Mouse (Mus musculus): ENCODE results near the gene Zbtb9.
"Not testable (repeated sequence)": the region's sequence is repeated elsewhere in the genome, so short reads cannot be mapped to it uniquely, and the experiment has no call there.

Gene Zbtb9

DNA sequence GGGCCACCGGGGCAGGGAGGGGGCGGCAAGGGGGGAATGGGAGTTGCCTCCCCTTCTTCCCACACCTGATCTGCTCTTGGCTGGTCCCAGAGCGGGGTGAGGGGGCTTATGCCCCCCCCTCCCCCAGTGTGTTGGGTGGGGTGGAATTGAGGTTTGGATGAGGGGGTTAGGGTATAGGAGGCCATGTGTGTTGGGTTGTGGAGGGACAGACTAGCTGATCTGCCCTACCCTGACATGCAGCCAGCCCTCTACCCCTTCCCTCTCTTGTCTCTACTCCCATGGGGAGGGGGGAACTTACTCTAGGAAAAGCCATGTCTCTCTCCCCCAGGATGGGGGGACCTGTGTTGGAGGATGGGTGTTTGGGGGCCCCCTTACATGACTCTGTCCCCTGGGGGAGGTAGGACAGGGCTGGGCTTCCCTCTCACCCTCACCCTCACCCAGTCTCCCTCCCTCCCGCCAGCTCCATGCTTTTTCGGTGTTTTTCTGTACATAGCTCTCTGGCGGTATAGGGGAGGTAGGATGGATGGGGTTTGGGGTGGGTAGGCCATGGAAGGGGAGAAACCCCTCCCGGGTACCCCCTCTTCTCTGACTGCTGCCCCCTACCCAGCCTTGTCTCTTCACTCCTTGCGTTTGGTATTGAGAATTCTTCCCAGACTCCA lies 1.6 kb upstream of the Zbtb9 start:
- DNase-seq (ENCODE audit: low read depth, low spot score) = no peak

DNA sequence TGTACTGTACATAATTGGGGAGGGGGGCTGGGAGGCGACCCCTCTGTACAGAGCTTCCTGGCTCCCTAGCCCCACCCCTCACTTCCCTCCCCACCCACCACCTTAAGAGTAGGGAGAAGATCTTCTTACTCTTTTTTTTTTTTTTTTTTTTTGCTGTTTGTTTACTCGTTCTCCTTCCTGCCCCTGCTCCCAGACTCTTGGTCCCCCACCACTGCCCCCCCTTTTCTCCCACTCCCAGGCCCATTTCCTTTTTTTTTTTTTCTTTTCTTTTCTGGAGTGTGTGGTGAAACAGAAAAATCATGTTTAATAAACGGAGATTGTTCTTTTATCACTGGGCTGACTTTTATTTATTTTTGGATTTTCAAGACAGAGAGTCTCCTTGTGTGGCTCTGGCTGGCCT lies 860 bp upstream of the Zbtb9 start:
- no peak for DNase-seq (ENCODE audit: low read depth, low spot score)

DNA sequence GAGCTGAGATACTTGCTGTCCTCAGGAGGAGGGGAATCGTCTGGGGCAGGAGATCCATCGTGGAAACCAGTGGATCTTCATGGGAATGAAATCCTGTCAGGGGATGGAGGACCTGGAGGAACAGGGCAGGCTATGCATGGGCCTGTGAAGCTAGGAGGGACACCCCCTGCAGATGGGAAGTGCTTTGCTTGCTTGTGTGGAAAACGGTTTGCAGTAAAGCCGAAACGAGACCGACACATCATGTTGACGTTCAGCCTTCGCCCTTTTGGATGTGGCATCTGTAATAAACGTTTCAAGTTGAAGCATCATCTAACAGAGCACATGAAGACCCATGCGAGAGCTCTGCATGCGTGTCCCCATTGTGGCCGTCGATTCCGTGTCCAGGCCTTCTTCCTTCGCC lies 1.6 kb downstream of the Zbtb9 start:
- no peak for DNase-seq (ENCODE audit: low read depth, low spot score)

DNA sequence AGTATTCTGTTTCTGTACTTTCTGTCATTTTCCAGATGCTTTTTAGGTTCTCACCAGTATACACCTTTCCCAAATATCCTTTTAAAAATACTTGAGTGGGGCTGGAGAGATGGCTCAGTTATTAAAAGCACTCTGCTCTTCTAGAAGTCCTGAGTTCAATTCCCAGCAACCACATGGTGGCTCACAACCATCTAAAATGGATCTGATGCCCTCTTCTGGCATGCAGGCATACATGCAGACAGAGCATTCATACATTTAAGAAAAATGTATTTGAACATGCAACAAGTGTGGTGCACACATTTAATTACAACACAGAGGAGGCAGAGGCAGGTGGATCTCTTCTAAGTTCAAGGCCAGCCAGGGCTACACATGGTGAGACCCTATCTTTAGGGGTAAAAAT lies 2.4 kb downstream of the Zbtb9 start:
- DNase-seq (ENCODE audit: low read depth, low spot score) = no peak

DNA sequence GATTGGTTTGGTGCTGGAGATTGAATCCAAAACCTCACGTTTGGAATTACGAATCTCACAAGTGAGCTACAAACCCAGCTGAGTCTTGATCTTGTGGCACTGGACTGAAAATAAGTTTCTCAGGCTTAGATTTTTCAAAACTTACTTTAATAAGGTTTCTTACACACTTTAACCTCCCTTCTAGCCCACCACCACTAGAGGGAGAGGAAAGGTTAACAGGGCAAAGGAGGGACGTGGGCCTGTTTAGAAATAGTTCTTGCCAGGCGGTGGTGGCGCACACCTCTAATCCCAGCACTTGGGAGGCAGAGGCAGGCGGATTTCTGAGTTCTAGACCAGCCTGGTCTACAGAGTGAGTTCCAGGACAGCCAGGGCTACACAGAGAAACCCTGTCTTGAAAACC lies 4.4 kb downstream of the Zbtb9 start:
- not testable (repeated sequence) for DNase-seq (ENCODE audit: low read depth, low spot score)

DNA sequence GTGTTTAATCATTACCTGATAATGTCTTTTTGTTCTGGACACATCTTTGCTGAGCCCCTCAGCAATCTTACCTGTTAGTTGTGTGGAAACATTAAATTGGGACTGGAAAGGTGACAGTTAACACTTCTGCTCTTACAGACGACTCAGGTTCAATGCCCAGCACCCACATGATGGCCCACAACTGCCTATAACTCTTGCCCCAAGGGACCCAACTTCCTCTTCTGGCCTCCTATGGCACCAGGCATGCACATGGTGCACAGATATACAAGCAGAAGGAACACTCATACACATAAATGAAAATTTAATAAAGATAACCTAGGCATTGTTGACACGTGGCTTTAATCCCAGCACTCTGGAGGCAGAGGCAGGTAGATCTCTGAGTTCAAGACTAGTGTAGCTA lies 6.5 kb downstream of the Zbtb9 start:
- no peak for DNase-seq (ENCODE audit: low read depth, low spot score)

DNA sequence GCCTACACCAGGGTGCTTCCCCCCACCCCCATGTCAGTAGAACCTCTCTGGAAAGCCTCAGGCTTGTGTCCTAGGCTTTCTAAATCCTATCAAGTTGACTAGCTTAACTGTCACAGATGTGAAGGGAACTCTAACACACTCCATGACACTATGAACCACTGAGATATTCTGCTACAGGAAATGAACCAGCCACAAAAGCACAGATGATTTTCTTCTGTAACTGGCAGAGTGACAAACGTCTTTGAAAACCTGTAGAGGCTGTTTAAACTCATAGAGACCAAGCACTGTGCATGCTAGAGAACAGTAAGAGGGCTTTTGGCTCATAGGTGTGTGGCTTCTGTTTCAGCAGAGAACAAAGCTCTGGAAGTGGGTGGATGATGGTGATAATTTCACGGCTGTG lies 8.1 kb downstream of the Zbtb9 start:
- DNase-seq (ENCODE audit: low read depth, low spot score) = no peak

DNA sequence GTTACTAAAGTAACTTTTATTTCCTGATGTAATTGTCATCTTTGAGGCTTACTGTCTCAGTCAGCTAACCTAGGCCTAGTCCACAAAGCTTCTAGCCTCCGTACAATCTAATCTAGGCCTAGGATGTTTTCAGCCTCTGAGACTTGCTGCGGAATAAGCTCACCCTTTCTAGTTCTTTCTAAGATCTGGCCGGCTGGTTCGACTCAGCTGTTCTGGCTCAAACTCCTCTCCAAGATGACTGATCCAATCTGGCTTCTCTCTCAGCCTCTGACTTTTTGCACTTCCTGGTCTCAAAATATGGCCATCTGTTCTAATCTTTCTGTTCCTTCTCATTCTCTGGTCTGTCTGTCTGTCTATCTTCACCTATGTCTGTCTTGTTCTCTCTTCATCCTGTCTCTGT lies 10.4 kb downstream of the Zbtb9 start:
- DNase-seq (ENCODE audit: low read depth, low spot score) = no peak

DNA sequence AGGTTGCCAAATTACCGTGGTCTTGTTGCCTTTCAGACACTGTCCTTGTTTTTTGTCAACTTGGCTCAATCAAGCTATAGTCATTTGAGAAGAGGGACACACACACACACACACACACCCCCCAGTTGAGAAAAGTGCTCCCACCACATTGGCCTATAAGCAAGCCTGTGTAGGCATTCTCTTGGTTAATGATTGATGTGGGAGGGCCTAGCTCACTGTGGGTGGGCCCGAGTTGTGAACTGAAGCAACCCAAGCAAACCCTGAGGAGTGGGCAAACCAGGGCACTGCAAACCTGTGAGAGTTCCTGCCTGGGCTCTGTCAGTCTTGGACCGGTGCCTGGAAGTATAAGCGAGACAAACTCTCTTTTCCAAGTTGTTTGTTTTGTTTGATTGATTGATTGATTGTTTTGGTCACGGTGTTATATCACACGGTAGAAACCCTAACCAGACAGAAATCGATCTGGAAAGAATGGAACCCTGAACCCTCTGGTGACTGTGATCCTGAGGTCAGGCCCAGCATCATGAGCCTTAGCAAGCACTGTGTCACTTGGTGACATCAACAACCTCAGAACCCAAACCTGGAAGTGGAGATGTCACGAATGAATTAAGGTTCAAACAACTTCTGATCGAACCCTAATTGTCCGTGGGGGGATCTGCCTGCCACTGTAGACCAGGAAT lies 12.7 kb downstream of the Zbtb9 start:
- no peak for DNase-seq (ENCODE audit: low read depth, low spot score)

DNA sequence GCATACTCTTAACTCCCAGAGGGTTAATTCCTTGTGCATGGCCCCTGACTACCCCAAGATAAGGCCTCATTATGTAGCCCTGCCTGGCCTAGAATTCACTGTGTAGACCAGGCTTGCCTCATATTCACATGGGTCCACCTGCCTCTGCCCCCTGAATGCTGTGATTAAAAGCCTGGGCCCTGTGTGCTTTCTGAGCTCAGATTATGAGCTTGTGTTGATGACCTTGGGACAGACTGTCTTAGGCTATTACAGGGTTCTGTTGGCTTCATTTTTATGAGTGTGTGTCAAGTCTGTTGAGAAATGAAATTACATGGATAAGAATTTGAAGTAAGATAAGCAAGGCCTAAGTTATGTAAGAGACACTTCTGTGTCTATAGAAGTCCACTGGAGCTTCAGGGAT lies 17.6 kb downstream of the Zbtb9 start:
- DNase-seq (ENCODE audit: low read depth, low spot score) = no peak

DNA sequence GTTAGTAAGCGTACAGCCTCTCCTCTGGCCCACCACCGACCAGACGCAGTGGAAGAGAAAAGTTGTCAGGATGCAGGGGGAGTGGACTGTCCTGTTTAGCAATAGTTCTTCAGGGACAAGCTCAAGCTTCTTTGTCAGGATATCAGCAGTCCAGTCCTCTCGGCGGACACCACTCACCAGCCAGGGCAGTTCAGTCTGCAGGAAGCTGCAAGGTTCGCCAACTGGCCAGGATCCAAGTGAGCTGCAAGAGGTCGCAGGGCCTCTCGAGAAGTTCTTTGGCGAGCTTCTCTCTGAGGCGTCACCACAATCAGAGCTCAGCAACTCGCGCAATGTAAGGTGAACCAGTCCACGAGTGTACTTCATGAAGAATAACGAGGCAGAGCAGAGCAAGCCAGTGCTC lies 21.4 kb downstream of the Zbtb9 start:
- no peak for DNase-seq (ENCODE audit: low read depth, low spot score)

DNA sequence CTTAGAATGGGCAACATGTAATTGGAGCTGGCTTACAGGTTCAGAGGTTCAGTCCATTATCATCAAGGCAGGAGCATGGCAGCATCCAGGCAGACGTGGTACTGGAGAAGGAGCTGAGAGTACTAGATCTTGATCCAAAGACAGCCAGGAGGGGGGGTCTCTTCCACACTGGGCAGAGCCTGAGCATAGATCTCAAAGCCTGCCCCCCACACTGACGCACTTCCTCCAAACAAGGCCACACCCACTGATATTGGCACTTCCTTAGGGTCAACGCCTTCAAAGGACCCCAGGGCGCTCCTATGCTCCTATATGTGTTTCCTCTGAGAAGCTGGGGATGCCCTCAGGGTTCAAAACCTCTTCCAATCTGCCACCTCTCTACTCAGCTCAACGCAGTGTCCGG lies 22.0 kb downstream of the Zbtb9 start:
- DNase-seq (ENCODE audit: low read depth, low spot score) = no peak

DNA sequence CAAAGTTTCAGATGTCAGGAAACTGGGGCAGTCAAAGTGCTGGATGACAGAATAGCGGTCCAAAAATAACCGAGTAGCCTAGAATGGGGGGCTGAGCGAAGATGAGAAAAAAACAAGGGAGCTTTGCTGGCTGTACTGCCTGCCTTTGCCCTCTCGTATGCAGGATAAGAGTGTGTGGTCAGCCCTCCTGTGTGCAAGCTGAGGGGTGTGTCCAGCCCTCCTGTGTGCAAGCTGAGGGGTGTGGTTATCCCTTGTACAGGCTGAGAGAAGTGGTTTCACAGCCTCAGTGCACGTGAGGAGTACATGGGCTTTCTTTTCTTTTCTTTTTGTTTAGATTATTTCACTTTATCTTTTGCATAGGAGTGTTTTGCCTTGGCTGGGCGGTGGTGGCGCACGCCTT lies 22.6 kb downstream of the Zbtb9 start:
- no peak for DNase-seq (ENCODE audit: low read depth, low spot score)

DNA sequence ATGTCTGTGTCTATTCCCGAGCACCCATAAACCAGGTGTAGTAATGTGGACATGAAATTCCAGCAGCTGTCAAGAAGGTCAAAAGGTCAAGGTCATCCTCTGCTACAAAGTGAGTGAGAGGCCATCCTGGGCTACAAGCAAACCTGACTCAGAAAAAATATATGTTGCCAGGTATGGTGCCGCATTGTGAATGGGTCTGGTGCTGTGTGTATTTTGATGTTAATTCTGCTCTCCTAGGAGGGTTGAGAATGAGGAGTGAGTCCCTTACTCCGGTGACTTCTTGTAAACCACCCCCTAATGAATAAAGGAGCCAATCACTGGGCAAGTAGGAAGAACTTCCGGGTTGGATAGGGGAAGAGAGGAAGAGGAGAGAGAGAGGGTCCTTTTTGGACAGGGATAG lies 24.7 kb downstream of the Zbtb9 start:
- DNase-seq (ENCODE audit: low read depth, low spot score) = no peak

DNA sequence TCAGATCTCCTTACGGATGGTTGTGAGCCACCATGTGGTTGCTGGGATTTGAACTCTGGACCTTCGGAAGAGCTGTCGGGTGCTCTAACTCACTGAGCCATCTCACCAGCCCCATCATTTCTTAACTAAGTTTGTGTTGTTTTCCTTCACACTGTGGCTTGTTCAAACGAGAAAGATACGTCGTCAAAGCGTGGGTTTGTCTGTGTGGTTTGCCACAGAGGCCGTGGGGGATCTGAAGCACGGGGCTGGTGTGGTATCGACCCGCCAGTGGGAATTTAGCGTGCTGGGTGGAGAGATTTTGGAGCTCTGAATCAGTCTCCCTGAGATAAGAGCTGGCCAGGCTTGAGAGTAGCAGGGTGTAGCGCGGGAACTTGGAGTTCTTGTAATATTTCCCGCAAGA lies 25.3 kb downstream of the Zbtb9 start:
- DNase-seq (ENCODE audit: low read depth, low spot score) = no peak

DNA sequence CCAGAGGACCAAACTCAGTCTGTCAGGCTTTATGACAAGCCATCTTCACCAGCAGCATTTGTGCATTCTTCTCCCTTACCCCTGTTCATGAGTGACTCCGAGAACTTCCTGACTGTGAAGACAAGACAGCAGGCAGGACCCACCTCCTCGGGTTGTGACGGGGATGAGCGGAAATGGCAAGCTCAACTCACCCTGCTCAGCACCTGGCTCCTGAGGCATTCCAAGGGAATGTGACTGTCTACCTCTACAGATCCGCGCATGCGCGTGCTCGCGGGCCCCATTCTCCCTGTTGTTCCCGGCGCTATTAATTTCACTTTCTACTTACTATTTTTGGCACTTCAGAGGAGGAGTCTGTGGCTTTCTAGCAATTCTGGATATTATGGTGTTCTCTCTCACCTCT lies 27.0 kb downstream of the Zbtb9 start:
- no peak for DNase-seq (ENCODE audit: low read depth, low spot score)

DNA sequence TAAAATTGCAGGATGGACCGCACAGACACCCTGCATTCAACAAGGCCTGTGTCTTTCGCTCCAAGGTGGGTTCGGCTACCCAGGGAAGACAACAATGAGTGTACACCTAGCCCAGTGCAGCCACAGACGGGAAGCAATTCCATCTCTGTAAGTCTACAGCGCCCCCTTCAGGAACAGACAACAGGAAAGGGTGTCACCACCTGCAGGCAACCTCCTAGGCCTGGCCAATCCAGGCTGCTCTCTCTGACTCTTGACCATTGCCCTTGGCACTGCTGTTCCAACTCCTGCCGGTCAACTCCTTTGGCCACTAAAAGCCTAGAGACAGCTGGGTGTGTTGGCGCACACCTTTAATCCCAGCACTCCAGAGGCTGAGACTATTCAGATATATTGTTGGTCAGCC lies 28.2 kb downstream of the Zbtb9 start:
- peak; percentile 70 for DNase-seq (ENCODE audit: low read depth, low spot score)

DNA sequence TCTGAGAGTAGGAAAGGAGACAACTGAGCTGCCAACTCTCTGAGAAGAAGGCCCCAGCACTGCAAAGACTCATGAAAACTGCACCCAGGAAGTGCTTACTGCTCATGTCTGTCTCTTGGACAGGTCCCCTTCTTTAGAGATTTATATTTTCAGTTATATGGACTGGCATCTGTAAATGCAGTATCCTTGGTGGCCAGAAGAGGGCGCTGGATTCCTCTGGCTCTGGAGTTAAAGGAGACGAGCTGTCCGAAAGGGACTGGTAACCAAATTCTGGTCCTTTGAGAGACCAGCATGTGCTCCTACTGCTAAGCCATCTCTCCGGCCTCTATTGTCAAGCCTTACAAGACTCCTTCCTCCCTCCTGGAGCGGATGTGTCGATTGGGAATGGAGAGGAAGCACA lies 28.9 kb downstream of the Zbtb9 start:
- DNase-seq (ENCODE audit: low read depth, low spot score) = no peak

DNA sequence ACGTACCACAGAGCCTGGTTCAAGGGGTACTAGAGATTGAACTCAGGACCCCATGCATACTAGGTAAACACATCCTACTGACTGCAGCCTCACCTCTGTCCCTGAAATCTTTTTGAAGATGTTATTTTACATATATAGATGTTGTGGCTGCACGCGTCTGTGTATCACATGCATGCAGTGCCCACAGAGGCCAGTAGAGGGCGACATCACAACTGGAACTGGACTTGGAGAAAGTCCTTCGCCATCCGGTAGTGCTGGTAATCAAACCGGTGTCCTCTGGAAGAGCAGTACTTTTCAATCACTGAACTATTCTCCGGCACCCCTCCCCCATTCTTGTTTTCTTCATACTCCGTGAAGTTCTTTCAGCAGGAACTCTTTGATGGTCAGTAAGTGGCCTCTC lies 31.5 kb downstream of the Zbtb9 start:
- no peak for DNase-seq (ENCODE audit: low read depth, low spot score)

DNA sequence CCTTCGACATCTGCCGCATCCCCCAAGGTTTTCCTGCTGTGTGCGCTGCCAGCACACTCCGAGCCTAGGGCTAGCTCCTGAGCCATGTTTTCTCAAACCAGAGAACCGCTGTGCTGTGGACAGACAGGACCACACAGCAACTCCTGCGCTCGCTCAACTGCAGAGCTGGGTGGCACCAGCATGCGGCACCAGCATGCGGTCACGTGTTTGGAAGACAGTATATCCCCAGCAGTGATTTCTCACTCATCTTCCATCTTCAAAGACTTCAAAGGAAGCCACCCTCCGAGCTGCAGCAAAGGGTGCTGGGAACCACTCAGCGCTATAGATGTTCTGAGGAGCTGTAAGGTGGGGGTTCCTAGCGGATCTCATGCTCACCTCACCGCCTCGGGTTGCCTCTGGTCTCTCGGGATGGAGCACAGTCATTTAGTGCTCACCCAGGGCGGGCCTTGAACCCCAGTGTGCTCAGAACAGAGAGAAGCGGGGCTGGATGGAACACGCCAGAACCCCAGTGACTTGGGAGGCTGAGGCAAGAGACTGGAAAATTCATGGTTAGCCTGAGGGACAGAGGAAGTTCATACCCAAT lies 32.0 kb downstream of the Zbtb9 start:
- DNase-seq (ENCODE audit: low read depth, low spot score) = no peak

DNA sequence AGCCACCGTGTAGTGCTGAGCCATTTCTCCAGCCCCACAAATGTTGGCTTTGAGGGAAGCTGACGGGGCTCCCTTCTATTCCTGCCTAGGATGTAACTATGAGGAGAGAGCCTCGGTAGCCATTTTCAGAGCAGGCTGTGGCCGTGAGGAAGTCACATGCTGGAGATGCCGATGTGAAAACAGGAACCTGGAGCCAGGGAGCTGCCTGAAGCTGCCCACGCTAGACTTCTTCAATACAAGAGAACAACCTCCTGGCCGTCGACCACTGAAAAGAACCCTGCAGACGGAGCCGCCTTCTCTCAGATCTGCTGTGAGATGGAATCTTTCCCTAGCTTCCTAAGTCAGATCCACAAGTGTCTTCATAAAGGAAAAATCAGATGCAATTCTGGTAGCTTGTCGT lies 32.7 kb downstream of the Zbtb9 start:
- no peak for DNase-seq (ENCODE audit: low read depth, low spot score)

DNA sequence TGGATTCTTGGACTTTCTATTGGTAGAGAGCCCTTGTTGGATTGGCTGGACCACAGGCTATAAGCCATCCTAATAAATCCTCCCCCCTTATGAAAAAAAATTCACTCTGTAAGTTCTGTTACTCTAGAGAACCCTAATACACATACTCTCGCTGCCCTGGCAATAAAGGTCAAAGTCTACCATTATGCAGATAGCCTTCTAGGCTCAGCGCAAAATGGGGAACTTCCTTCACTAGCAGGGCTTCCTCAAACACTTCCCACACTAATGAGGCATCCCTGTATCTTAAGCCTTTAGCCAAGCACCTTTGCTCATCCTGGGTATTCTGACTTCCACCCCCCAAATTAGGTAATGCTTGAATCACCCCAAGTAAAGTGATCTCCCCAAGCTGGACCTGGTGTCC lies 35.3 kb downstream of the Zbtb9 start:
- DNase-seq (ENCODE audit: low read depth, low spot score) = no peak

DNA sequence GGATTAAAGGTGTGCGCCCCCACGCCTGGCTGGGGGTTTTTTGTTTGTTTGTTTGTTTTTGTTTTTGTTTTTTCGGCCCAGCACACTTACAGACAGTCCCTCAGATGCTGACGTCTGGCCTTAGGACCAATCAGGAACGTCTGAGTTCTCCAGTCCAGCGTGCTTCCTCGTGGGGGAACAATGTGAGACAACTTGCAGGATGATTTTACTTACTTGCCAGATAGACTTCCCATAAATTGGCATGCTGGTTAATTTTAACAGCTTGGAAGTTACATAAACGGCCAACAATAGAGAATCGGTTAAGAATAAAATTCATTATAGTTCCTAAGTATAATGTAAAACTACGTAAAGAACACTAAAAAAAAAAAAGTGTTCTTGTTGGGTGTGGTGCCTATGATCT lies 38.2 kb downstream of the Zbtb9 start:
- DNase-seq (ENCODE audit: low read depth, low spot score) = no peak

Data from WW6 (cell line).